Mouse (Mus musculus) heart, embryonic 10.5 days (tissue): ENCODE measurements around the gene Gsc2. TPM values are rescaled to one million over a fixed set of nuclear protein-coding genes. Genes with fewer than 3 reads are reported as not detected.

ENCODE experiments used
- DNase-seq: peaks from one replicate; pipeline ENCODE4 v3.0.0-alpha.2; 2017; ENCODE audit warnings: low spot score
- H3K27ac ChIP-seq: fragments of 300-500 bp; sonication (generic); 2 replicates; pipeline ENCODE4 v1.5.1; 2016; ENCODE audit warnings: mild to moderate bottlenecking
- H3K27me3 ChIP-seq: fragments of 300-500 bp; sonication (generic); 2 replicates; pipeline ENCODE4 v1.6.1; 2016; ENCODE audit warnings: mild to moderate bottlenecking; ENCODE audit not compliant: poor library complexity, insufficient read depth, severe bottlenecking
- H3K36me3 ChIP-seq: fragments of 300-500 bp; sonication (generic); 2 replicates; pipeline ENCODE4 v1.6.1; 2016; ENCODE audit warnings: mild to moderate bottlenecking, moderate library complexity
- H3K4me1 ChIP-seq: fragments of 300-500 bp; sonication (generic); 2 replicates; pipeline ENCODE4 v1.6.1; 2016; ENCODE audit warnings: mild to moderate bottlenecking
- H3K4me3 ChIP-seq: fragments of 300-500 bp; sonication (generic); 2 replicates; pipeline ENCODE4 v1.5.1; 2016; ENCODE audit warnings: mild to moderate bottlenecking, moderate library complexity
- H3K9me3 ChIP-seq: fragments of 300-500 bp; sonication (generic); 2 replicates; pipeline ENCODE4 v1.6.1; 2016; ENCODE audit warnings: mild to moderate bottlenecking, moderate library complexity
- WGBS: fragments of 180-500 bp; shearing (Covaris S2); methylation state at CpG from one replicate; pipeline ENCODE4 v1.1.7; 2016; 5-methylcytosine and 5-hydroxymethylcytosine counted together
- polyA plus RNA-seq: library from polyadenylated mRNA; unstranded; fragments of >200 nt; fragmentation: Nextera tagmentation; extraction: Ambion mirVana; gene quantifications from 2 replicates; pipeline ENCODE4 v1.2.1, GENCODE M21; 2016

Gene Gsc2
- polyA plus RNA-seq, 1 experiment from 2014 or later = 0.44 TPM

GRCm38 (mm10) chr16:17934445-17934910 is 19.6 kb upstream of the Gsc2 start:
- H3K9me3 ChIP-seq = no peaks in the 10 kb centered on the region
- DNase-seq = no peak
- no peak overlapping the region for H3K27ac ChIP-seq
- peaks cover 13% of the 10 kb centered on the region for H3K4me1 ChIP-seq
- H3K27me3 ChIP-seq = peaks cover 26% of the 10 kb centered on the region
- no peak overlapping the region for H3K4me3 ChIP-seq
- 74% methylated on average over 3 of the region's 3 CpGs for WGBS
- H3K36me3 ChIP-seq = no peaks in the 10 kb centered on the region

GRCm38 (mm10) chr16:17933594-17934444 is 19.0 kb upstream of the Gsc2 start:
- H3K27me3 ChIP-seq = peaks cover 26% of the 10 kb centered on the region
- H3K4me1 ChIP-seq = peaks cover 17% of the 10 kb centered on the region
- WGBS = 54% methylated on average over 9 of the region's 9 CpGs
- DNase-seq = no peak
- no peaks in the 10 kb centered on the region for H3K9me3 ChIP-seq
- H3K4me3 ChIP-seq = no peak overlapping the region
- H3K27ac ChIP-seq = no peak overlapping the region
- no peaks in the 10 kb centered on the region for H3K36me3 ChIP-seq

GRCm38 (mm10) chr16:17931906-17932460 is 17.1 kb upstream of the Gsc2 start:
- no peak for DNase-seq
- H3K4me1 ChIP-seq = peaks cover 21% of the 10 kb centered on the region
- H3K36me3 ChIP-seq = no peaks in the 10 kb centered on the region
- 74% methylated on average over 5 of the region's 5 CpGs for WGBS
- H3K9me3 ChIP-seq = no peaks in the 10 kb centered on the region
- no peak overlapping the region for H3K4me3 ChIP-seq
- no peak overlapping the region for H3K27ac ChIP-seq
- peaks cover 11% of the 10 kb centered on the region for H3K27me3 ChIP-seq

- Histone ChIP-seq H3K27me3 (peaks cover 5% of the 10 kb centered on the region; the same call in 1 of the 2 replicates), H3K9me3 (no peaks in the 10 kb centered on the region), H3K4me1 (peaks cover 30% of the 10 kb centered on the region), H3K36me3 (peaks cover 20% of the 10 kb centered on the region), H3K27ac (0 out of 2 replicates have a peak overlapping the region, but pooled peaks have one; percentile 10), H3K4me3 (no peak overlapping the region)
- WGBS = 87% methylated on average over 2 of the region's 2 CpGs
- no peak for DNase-seq
Measured at GRCm38 (mm10) chr16:17929631-17930030, 14.8 kb upstream of the Gsc2 start.

- H3K9me3 ChIP-seq = no peaks in the 10 kb centered on the region
- peak overlapping the region; percentile 93 for H3K27ac ChIP-seq
- H3K27me3 ChIP-seq = peaks cover 5% of the 10 kb centered on the region; the same call in 1 of the 2 replicates
- no peak overlapping the region for H3K4me3 ChIP-seq
- H3K36me3 ChIP-seq = peaks cover 21% of the 10 kb centered on the region
- WGBS = 26% methylated on average over 2 of the region's 2 CpGs
- H3K4me1 ChIP-seq = peaks cover 30% of the 10 kb centered on the region
- DNase-seq = no peak
Measured at GRCm38 (mm10) chr16:17929211-17929610, 14.4 kb upstream of the Gsc2 start.

GRCm38 (mm10) chr16:17928627-17929104 is 13.8 kb upstream of the Gsc2 start:
- H3K27me3 ChIP-seq = peaks cover 5% of the 10 kb centered on the region; the same call in 1 of the 2 replicates
- H3K9me3 ChIP-seq = no peaks in the 10 kb centered on the region
- H3K27ac ChIP-seq = peak overlapping the region; percentile 93
- under 1% methylated on average over 9 of the region's 9 CpGs for WGBS
- peaks cover 21% of the 10 kb centered on the region for H3K36me3 ChIP-seq
- peaks cover 31% of the 10 kb centered on the region for H3K4me1 ChIP-seq
- peak overlapping the region; percentile 91 for H3K4me3 ChIP-seq
- peak; percentile 93 for DNase-seq

- Histone ChIP-seq H3K4me3 (peak within 1 kb of the TSS; percentile 91), H3K9me3 (no peaks in the 10 kb centered on the region), H3K36me3 (peaks cover 21% of the 10 kb centered on the region), H3K27me3 (peaks cover 5% of the 10 kb centered on the region; the same call in 1 of the 2 replicates), H3K4me1 (peaks cover 29% of the 10 kb centered on the region), H3K27ac (peak within 1 kb of the TSS; percentile 93)
- WGBS = under 1% methylated on average over 47 of the region's 47 CpGs
- DNase-seq = peak; percentile 91
Measured at GRCm38 (mm10) chr16:17928087-17928580, 13.3 kb upstream of the Gsc2 start, which contains the start of gene Slc25a1. Gene Slc25a1, minus strand, starts transcription at chr16:17928219.

GRCm38 (mm10) chr16:17927351-17928082 is 12.7 kb upstream of the Gsc2 start:
- peak overlapping the region; percentile 91 for H3K4me3 ChIP-seq
- H3K9me3 ChIP-seq = no peaks in the 10 kb centered on the region
- H3K36me3 ChIP-seq = peaks cover 21% of the 10 kb centered on the region
- peak overlapping the region; percentile 93 for H3K27ac ChIP-seq
- no peak for DNase-seq
- H3K27me3 ChIP-seq = peaks cover 5% of the 10 kb centered on the region; the same call in 1 of the 2 replicates
- under 1% methylated on average over 71 of the region's 72 CpGs for WGBS
- peaks cover 32% of the 10 kb centered on the region for H3K4me1 ChIP-seq

- 1% methylated on average over 14 of the region's 14 CpGs for WGBS
- Histone ChIP-seq H3K27ac (peak overlapping the region; percentile 93), H3K36me3 (peaks cover 21% of the 10 kb centered on the region), H3K27me3 (peaks cover 43% of the 10 kb centered on the region), H3K4me3 (peak overlapping the region; percentile 82), H3K4me1 (peaks cover 32% of the 10 kb centered on the region), H3K9me3 (no peaks in the 10 kb centered on the region)
- no peak for DNase-seq
Measured at GRCm38 (mm10) chr16:17922163-17922538, 7.3 kb upstream of the Gsc2 start.

- WGBS = 3% methylated on average over 47 of the region's 47 CpGs
- DNase-seq = peak; percentile 97
- Histone ChIP-seq H3K36me3 (peaks cover 20% of the 10 kb centered on the region), H3K4me1 (peaks cover 27% of the 10 kb centered on the region), H3K9me3 (no peaks in the 10 kb centered on the region), H3K27me3 (peaks cover 48% of the 10 kb centered on the region), H3K27ac (peak overlapping the region; percentile 93), H3K4me3 (peak overlapping the region; percentile 82)
Measured at GRCm38 (mm10) chr16:17921325-17922162, 6.7 kb upstream of the Gsc2 start.

- H3K27me3 ChIP-seq = peaks cover 53% of the 10 kb centered on the region
- DNase-seq = no peak
- H3K4me3 ChIP-seq = peak overlapping the region; percentile 82
- H3K36me3 ChIP-seq = peaks cover 11% of the 10 kb centered on the region
- peak overlapping the region; percentile 5 for H3K27ac ChIP-seq
- WGBS = 4% methylated on average over 20 of the region's 20 CpGs
- no peaks in the 10 kb centered on the region for H3K9me3 ChIP-seq
- peaks cover 27% of the 10 kb centered on the region for H3K4me1 ChIP-seq
Measured at GRCm38 (mm10) chr16:17920586-17920985, 5.7 kb upstream of the Gsc2 start.
